Mouse (Mus musculus) cerebellum, adult 2 months (tissue): Measurements from ENCODE around the gene Pcdh19. TPM values are rescaled to one million over a fixed set of nuclear protein-coding genes. Genes with fewer than 3 reads are reported as not detected.

Experiments used
- DNase-seq, 2 experiments: peaks; one replicate each; pipeline ENCODE4 v3.0.0; 2021
- H3K27ac ChIP-seq: fragments of 200-500 bp; 2 replicates; pipeline ENCODE4 v1.5.1; 2012; ENCODE audit warnings: low read length, control low read depth, inconsistent platforms; ENCODE audit not compliant: insufficient read depth
- H3K27me3 ChIP-seq: fragments of 200-500 bp; 2 replicates; pipeline ENCODE4 v1.6.1; 2012; ENCODE audit warnings: inconsistent platforms, mild to moderate bottlenecking, low read length, moderate library complexity; ENCODE audit not compliant: control insufficient read depth, insufficient read depth
- H3K4me1 ChIP-seq: fragments of 200-500 bp; 2 replicates; pipeline ENCODE4 v1.6.1; 2011; ENCODE audit warnings: low read length; ENCODE audit not compliant: control insufficient read depth, insufficient read depth
- H3K4me3 ChIP-seq: fragments of 200-500 bp; replicated peaks from 2 replicates; pipeline ENCODE3; 2011; ENCODE audit warnings: mild to moderate bottlenecking, low read depth, low read length, control low read depth; ENCODE audit not compliant: insufficient read depth
- CTCF ChIP-seq: fragments of 200-500 bp; IDR thresholded peaks from 2 replicates; pipeline ENCODE4 v1.5.1; 2011; ENCODE audit warnings: low read depth, mild to moderate bottlenecking, control low read depth, low read length, moderate library complexity, borderline replicate concordance; ENCODE audit not compliant: insufficient read depth
- POLR2A ChIP-seq: fragments of 200-500 bp; IDR thresholded peaks from 2 replicates; pipeline ENCODE4 v1.6.1; 2011; ENCODE audit warnings: low read length, control low read depth, borderline replicate concordance; ENCODE audit not compliant: insufficient read depth
- WGBS: fragments of 180-500 bp; shearing (Covaris S2); methylation state at CpG from one replicate; pipeline ENCODE4 v1.1.7; 2018; 5-methylcytosine and 5-hydroxymethylcytosine counted together
- polyA plus RNA-seq: library from polyadenylated mRNA; depleted of rRNA; stranded (reverse); fragments of >200 nt; gene quantifications from 2 replicates; pipeline ENCODE4 v1.2.3, GENCODE M21; 2012

Pcdh19 gene
- polyA plus RNA-seq, 1 experiment: 4.0 TPM

- no peak overlapping the region for H3K27ac ChIP-seq
- no peak overlapping the region for H3K4me3 ChIP-seq
- TF ChIP-seq POLR2A (no peak), CTCF (no peak)
- 45% methylated on average over 11 of the region's 11 CpGs for WGBS
- H3K27me3 ChIP-seq: no peaks in the 10 kb centered on the region
- H3K4me1 ChIP-seq: no peaks in the 10 kb centered on the region
- DNase-seq: no peak
These were observed 32.8 kb downstream of the Pcdh19 start for GRCm38 (mm10) chrX:133655876-133656538.

GRCm38 (mm10) chrX:133655196-133655595 is 33.6 kb downstream of the Pcdh19 start:
- Histone ChIP-seq H3K4me1 (no peaks in the 10 kb centered on the region), H3K4me3 (no peak overlapping the region), H3K27ac (no peak overlapping the region), H3K27me3 (no peaks in the 10 kb centered on the region)
- DNase-seq: no peak
- 53% methylated on average over 4 of the region's 4 CpGs for WGBS
- TF ChIP-seq POLR2A (no peak), CTCF (no peak)

DNA sequence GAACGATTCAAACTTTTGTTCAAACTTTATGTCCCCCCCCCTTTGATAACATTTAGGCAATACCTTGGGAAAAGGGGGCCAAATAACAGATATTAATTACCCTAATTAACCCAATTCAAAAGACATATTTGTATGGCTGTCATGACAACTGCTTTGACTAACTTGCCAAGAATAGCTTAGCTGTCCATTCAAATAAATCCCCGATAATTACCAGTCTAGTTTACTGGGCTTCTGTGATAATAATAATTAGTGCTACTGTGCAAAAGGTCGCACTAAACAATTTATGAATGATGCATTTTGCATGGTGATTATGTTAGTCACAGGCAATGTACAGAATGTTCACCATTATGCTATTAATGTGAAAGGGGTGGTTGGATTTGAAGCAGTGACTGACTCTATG is 35.7 kb downstream of the Pcdh19 start:
- Histone ChIP-seq H3K4me1 (no peaks in the 10 kb centered on the region), H3K27ac (no peak overlapping the region), H3K4me3 (no peak overlapping the region), H3K27me3 (no peaks in the 10 kb centered on the region)
- TF ChIP-seq POLR2A: no peak
- no peak for TF ChIP-seq CTCF
- DNase-seq: no peak
- 28% methylated on average over 3 of the region's 3 CpGs for WGBS

- TF ChIP-seq POLR2A: no peak
- no peak for TF ChIP-seq CTCF
- Histone ChIP-seq H3K27ac (no peak overlapping the region), H3K4me3 (no peak overlapping the region), H3K27me3 (no peaks in the 10 kb centered on the region), H3K4me1 (no peaks in the 10 kb centered on the region)
- WGBS: 85% methylated on average over 3 of the region's 3 CpGs
- no peak for DNase-seq
These were observed 38.4 kb downstream of the Pcdh19 start for GRCm38 (mm10) chrX:133650379-133650778.

GRCm38 (mm10) chrX:133647809-133648208 is 41.0 kb downstream of the Pcdh19 start:
- no peak for DNase-seq
- Histone ChIP-seq H3K4me3 (no peak overlapping the region), H3K27ac (no peak overlapping the region), H3K4me1 (no peaks in the 10 kb centered on the region), H3K27me3 (no peaks in the 10 kb centered on the region)
- TF ChIP-seq POLR2A (no peak), CTCF (no peak)
- WGBS: 55% methylated on average over 2 of the region's 2 CpGs

GRCm38 (mm10) chrX:133639445-133639844 is 49.3 kb downstream of the Pcdh19 start:
- DNase-seq: no peak
- H3K4me3 ChIP-seq: no peak overlapping the region
- no peaks in the 10 kb centered on the region for H3K27me3 ChIP-seq
- H3K27ac ChIP-seq: no peak overlapping the region
- TF ChIP-seq CTCF (no peak), POLR2A (no peak)
- H3K4me1 ChIP-seq: no peaks in the 10 kb centered on the region

- Histone ChIP-seq H3K27ac (no peak overlapping the region), H3K27me3 (no peaks in the 10 kb centered on the region), H3K4me3 (no peak overlapping the region), H3K4me1 (no peaks in the 10 kb centered on the region)
- TF ChIP-seq CTCF (no peak), POLR2A (no peak)
- WGBS: 76% methylated on average over 8 of the region's 8 CpGs
- no peak for DNase-seq
These were observed 59.2 kb downstream of the Pcdh19 start for GRCm38 (mm10) chrX:133629538-133629937.

GRCm38 (mm10) chrX:133618222-133618621 is 70.6 kb downstream of the Pcdh19 start:
- 55% methylated on average over 1 of the region's 1 CpGs for WGBS
- TF ChIP-seq CTCF (no peak), POLR2A (no peak)
- DNase-seq: no peak
- Histone ChIP-seq H3K27me3 (no peaks in the 10 kb centered on the region), H3K4me3 (no peak overlapping the region), H3K27ac (no peak overlapping the region), H3K4me1 (no peaks in the 10 kb centered on the region)
